Mouse (Mus musculus) heart, postnatal 36 days (tissue): ENCODE data around the gene Camta1. TPM values are rescaled to one million over a fixed set of nuclear protein-coding genes. Genes with fewer than 3 reads are reported as not detected.

Source experiments
- DNase-seq, 2 experiments: peaks; one replicate each; pipeline ENCODE4 v3.0.0; 2021 to 2022
- intact Hi-C: fragments of 180-260 bp; cut with DNase I; formaldehyde crosslinking; loops from one replicate; pipeline ENCODE4 v1.15.1; 2025
- total RNA-seq, 2 experiments: library from RNA; stranded (reverse); gene quantifications; 2 replicates each; pipeline ENCODE4 v1.2.3; 2021

Gene Camta1
- total RNA-seq, 2 experiments from 2014 or later: 217 to 218 TPM

- intact Hi-C loops: no loop called here
- no peak for DNase-seq
These were observed 317.5 kb downstream of the Camta1 start for GRCm38 (mm10) chr4:151544191-151544590.

GRCm38 (mm10) chr4:151540546-151540945, 321.1 kb downstream of the Camta1 start:
- intact Hi-C loops: no loop called here
- no peak for DNase-seq

GRCm38 (mm10) chr4:151539881-151540280, 321.8 kb downstream of the Camta1 start:
- intact Hi-C loops: no loop called here
- no peak for DNase-seq

DNA sequence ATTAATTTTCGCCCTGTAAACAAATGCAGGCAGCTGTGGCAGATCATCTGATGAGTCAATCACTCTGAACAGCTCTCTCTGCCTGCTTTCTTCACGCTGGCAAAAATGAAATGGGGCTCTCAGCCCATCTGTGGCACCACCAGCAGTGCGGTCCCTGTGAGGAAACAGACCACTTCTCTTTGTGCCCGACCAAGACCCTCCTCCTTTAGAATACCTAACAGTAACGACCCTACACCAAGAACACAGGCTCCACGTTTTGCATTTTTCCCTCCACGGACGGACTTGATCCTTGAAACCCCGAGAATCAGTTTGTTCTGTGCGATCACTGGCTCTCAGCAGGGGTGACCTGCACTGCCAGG, 322.5 kb downstream of the Camta1 start:
- no peak for DNase-seq
- intact Hi-C loops: no loop called here

DNA sequence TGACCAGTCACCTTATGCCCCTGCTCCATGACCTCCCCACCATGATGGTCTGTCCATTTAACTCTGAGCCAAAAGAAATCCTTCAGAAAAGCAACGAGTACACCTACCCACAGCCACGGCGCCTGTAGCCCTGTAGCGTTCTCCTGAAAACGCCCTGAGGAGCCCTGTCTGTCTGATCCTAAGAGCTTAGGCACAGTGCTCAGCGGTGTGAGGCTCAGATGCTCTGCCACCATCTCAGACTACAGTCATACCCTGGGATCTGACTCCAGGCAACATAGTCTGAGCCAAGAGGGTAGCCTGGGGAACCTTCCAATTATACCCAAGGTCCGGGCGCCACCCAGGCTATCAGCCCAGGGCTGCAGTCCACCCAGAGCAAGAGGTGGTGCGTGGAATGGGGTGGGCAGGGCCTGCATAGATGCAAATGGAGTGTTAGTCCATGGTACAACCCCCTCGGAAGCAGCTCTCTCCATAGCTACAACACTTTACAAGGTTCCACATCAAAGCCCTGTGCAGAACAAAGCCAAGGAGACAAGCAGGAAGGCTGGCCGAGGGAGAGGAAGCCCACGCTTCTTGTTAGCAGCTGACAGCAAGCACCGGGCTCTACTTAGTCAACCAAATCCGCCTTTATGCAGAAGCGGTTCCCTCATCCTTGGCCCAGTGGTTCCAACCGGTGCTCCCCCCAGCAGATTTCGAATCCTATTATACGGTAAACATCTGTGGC, 323.1 kb downstream of the Camta1 start:
- intact Hi-C loops: no loop called here
- no peak for DNase-seq

DNA sequence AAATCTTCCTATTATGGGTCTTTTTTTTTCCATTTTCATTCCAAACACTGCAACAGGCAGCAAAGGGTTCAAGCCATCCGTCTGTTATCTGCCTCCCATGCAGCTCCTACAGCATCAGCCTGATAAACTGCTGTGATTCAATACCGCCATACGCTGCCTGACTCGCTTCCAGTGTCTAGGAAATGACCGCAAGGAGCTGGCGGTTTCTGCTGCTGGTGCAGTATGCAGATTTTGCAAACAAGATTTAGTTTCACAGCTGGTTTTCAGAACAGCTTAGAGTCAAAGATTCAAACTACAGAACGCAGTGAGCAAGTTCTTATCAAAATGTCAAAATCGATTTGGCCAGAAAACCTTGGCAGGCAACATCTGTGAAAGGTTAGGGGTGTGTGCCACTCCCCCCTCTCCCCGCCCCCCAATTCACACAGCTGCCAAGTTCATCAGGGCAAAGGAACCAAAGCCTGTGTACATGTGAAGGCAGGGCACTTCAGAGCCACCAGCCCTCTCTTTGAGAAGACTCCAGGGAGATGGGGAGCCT, 325.7 kb downstream of the Camta1 start:
- intact Hi-C loops: no loop called here
- no peak for DNase-seq

DNA sequence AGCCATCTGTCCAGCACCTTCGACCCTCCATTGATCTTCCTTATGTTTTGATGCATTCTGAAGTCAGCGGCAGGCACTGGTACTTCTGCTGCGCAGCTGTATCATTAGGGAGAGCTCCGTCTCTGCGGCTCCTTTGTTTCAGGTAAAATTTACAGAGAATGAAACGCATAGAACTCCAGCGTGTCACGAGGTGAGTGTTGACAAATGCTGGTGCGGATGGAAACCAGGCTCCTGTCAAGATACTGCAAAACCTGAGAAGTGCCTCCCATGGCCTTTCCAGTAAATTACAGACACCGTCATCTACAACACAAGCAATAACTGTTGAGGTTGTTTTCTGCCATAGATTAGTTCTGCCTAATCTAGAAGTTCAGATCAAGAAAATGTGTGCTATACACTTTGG, 328.2 kb downstream of the Camta1 start:
- no peak for DNase-seq

GRCm38 (mm10) chr4:151528436-151528835, 333.2 kb downstream of the Camta1 start:
- no peak for DNase-seq
- intact Hi-C loops: no loop called here

More for the DNA sequence above, 328.2 kb downstream of the Camta1 start:
- intact Hi-C loops: no loop called here

DNA sequence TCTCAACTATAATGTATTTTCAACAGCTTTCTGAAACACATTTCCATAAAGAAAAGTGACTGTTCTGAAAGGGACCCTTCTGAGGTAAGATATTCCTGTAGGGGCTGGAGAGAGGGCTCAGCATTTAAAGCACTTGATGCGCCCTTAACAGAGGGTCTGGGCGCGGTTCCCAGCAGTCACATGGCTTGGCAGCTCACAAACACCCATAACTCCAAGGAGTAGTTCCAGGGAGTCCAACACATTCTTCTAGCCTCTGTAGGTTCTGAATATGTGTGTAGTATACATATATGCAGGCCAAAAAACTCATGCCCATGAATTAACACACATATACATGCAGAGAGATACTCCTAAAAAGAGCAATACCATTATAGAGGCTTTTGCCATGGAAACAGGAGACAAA, 333.9 kb downstream of the Camta1 start:
- no peak for DNase-seq
- intact Hi-C loops: no loop called here

DNA sequence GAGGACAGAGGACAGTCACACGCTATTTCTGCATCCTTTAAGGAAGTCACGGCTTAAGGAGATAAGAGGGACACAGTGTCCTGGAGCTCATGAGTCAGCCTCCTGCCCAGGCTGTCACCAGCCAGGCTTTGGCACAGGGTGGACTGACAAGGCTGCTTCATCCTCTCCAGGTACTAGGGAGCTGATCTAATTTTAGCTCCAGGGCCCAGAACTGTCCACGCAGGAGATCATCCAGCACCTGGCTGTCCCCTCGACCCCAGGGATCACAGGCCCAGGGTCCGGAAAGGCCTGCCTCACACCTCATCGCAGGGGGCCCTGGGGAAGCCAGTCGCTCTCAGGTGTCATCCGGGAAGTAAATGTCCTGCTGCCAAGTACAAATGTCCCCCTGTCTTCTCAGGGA, 341.6 kb downstream of the Camta1 start:
- intact Hi-C loops: no loop called here
- peak; percentile 13 to 17 for DNase-seq

DNA sequence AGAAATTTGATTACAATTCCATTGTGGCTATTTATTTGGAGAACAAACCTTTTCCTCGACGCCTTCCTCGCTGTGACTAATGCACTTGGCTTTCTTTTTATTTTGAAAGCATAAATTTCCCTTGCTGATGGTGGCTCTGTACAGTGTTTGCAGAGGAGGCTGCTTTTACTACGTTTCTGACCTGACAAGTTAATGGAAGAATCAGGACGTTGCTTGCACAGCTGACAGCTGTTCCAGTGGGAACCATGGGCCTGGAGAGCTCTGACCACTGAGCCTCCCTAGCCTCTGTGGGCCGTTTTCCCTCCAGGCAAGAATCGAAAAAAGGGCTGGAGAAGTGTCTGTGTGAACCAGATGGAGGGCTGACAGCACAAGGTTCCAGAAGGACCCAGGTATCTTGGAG, 342.7 kb downstream of the Camta1 start:
- intact Hi-C loops: no loop called here
- no peak for DNase-seq

DNA sequence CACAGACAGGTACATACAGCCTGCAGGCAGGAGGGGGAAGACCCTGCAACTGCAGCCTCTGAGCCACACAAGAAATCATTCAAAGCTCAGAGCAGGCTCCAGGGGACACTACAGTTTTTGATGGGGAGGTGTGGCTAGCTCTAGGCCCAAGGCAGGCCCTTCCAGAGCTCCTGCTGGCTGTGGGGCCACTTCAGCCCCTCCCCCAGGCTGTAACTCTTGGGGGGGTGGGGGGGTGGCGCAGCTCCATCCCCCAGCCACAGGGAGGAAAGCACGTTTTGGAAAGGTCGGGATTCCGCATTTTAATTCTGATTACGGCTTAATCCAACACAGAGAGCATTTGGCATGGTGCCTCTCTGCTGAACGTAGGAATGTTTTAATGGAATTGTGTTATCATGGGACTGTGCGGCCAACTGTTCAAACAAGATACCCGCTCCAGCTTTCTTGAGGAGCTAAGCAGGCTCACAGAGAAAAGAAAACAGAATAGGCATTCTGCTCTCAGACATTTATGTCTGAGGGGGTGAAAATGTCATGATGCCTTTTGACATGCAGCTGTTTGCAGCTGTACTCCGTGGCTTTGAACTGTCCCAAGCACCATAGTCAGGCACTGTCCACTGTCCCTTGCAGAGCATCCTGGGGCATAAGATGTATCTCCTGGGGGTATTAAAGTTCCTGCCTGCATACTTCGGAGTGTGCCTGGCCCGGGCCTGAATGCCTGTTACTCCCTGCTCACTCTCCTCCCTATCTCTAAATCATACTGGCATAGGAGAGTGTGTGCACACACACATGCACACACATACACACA, 344.5 kb downstream of the Camta1 start:
- no peak for DNase-seq
- intact Hi-C loops: no loop called here

DNA sequence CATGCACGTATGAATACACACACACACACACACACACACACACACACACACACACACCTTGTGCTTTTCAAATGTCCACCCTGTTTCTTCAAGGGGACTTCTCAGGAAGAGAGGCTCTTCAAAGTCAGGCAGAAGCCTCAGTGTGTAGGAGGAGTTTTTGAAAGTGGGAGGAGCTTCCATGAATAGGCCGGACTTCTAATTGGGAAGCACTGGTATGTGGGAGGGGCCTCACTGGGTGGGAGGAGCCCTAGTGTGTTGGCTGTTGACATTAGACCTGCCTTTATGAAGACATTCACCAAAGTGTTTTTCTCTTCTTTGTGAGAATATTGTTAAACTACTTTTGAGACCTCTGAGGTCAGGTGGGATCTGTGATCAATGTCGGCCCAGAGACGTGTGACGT, 346.4 kb downstream of the Camta1 start:
- DNase-seq: no peak
- intact Hi-C loops: no loop called here

DNA sequence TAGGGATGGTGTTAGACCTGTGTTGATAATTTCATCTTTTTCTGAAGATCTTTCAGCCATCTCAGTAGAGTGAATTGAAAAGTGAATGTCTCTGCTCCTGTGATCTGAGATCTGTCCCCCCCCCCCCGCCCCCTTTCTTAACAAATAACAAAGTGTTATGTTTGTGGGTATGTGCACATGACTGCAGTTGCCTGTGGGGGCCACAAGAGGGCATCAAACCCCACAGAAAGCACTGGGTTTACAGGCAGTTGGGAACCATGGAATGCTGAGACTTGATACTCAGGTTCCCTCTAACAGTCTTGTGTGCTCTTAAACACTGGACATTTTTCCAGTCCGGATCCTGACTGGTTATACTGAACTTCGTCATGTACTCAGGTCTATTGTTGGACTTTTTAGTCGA, 350.6 kb downstream of the Camta1 start:
- no peak for DNase-seq
- intact Hi-C loops: no loop called here

- intact Hi-C loops: no loop called here
- DNase-seq: no peak
These were observed 351.3 kb downstream of the Camta1 start for GRCm38 (mm10) chr4:151510417-151510816.

- intact Hi-C loops: no loop called here
- no peak for DNase-seq
These were observed 355.0 kb downstream of the Camta1 start for GRCm38 (mm10) chr4:151506701-151507100.

- intact Hi-C loops: no loop called here
- DNase-seq: no peak
These were observed 363.0 kb downstream of the Camta1 start for GRCm38 (mm10) chr4:151498481-151499276.

DNA sequence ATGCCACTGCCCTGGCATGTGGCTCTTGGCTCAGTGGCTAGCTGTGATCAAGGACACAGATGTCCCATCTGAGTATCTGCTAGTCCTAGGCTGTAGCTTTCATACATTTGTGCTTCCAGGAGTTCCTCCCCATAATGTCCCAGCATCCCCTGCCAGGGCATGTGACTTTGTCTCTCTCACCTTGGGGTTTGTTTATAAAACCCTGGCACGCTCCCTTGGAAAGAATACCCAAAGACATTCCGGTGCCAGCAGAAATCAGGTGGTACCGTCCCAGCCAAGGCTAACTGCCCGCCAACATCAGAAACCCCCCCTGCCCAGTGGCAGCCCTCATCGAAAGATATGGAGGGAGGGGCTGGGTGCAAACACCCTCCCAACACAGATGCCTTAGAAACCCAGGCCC, 365.1 kb downstream of the Camta1 start:
- intact Hi-C loops: no loop called here
- peak; percentile 10 to 21 for DNase-seq

- no peak for DNase-seq
These were observed 366.3 kb downstream of the Camta1 start for GRCm38 (mm10) chr4:151495276-151495882.

GRCm38 (mm10) chr4:151492786-151493185, 368.9 kb downstream of the Camta1 start:
- DNase-seq: no peak
- intact Hi-C loops: no loop called here

More at GRCm38 (mm10) chr4:151495276-151495882, 366.3 kb downstream of the Camta1 start:
- intact Hi-C loops: no loop called here

DNA sequence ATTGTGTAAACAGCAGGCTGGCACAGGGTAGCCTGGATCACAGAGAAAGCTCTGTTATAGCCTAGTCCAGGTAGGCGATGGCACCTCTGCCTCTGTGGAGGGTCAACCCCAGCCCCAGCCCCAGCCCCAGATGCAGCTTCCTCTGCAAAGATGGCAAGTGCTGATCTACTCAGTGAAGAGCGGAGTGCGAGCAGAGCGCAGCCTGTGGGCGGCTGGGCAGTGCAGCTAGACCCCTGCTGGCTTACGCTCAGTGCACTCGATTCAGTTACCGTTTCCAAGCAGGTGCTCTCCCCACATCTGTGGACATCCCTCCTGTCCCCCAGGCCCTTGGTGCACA, 377.7 kb downstream of the Camta1 start:
- no peak for DNase-seq
- intact Hi-C loops: loop anchor here (2.0 to 10.0 kb wide), 2 partner anchors 121 to 375 kb away; no protein-coding TSS in a partner anchor
